Mouse (Mus musculus) thymus, adult 2 months (tissue): ENCODE data around the gene Usp37.

Experiments used
- CTCF ChIP-seq: fragments of 200-500 bp; IDR thresholded peaks from 2 replicates; pipeline ENCODE4 v1.5.1; 2012; ENCODE audit warnings: mild to moderate bottlenecking, control low read depth, low read length, moderate library complexity, borderline replicate concordance; ENCODE audit not compliant: control insufficient read depth, poor library complexity, insufficient read depth; ENCODE audit errors: extremely low read depth
- POLR2A ChIP-seq: fragments of 200-500 bp; IDR thresholded peaks from 2 replicates; pipeline ENCODE4 v1.6.1; 2012; ENCODE audit warnings: mild to moderate bottlenecking, low read length, control low read depth, moderate library complexity; ENCODE audit not compliant: control insufficient read depth, poor library complexity, insufficient read depth; ENCODE audit errors: extremely low read depth

DNA sequence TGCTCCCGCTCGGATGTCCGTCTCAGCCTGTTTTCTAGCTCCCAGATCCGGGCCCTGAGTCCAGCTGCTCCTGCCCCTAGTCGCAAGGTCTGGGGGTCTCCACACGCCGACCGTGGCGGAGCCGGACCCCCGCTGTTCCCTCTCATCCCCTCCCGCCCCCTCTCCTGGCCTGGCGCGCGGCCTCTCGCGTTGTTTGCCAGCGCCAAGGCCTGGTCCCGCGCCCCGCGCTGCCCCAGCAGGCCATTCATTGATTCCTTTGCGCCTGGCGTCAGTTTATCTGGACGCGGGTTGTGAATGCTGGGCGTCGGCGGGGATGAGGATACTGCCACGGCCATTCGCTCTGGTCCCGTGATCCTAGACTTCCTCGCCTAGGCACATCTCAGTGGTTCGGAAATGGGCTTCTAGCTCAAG, 37.6 kb downstream of the Usp37 start:
- TF ChIP-seq CTCF (no peak), POLR2A (no peak)
